Mouse (Mus musculus): ENCODE measurements around the gene Myh9. TPM values are rescaled to one million over a fixed set of nuclear protein-coding genes. Genes with fewer than 3 reads are reported as not detected.
"Not testable (repeated sequence)": the region's sequence is repeated elsewhere in the genome, so short reads cannot be mapped to it uniquely, and the experiment has no call there.

Gene Myh9
- polyA plus RNA-seq, 1 experiment, result 64.1 TPM

DNA sequence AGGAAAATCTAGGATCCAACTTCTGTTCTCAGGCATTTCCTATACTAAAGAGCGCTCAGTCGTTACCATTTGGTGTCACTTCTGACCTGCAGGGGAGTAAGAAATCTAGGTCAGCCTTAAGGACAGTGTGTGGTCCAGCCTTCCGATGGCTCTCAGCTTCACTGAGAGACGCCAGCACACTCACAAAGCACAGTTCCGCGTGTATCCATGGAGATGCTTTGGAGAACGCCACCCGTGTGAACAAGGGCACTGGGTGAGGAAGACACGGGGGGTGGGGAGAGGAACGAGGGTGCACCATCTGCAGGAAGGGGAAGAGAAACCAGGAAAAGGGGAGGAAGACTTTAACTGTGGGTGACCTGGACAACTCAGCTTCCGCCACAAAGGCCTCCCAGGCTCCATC is 89.5 kb downstream of the Myh9 start:
- H3K27me3 ChIP-seq (replicated peaks; ENCODE audit: control insufficient read depth, insufficient read depth, low read length), result no peaks in the 10 kb centered on the region
- H3K4me1 ChIP-seq (ENCODE audit: control insufficient read depth, insufficient read depth, low read length), result no peaks in the 10 kb centered on the region
- no peak overlapping the region for H3K4me3 ChIP-seq (ENCODE audit: insufficient read depth, low read depth, low read length)
- TF ChIP-seq CTCF (conservative IDR thresholded peaks at IDR 0.05; ENCODE audit: insufficient read depth, insufficient read length, low read depth, low read length), result no peak
- TF ChIP-seq POLR2A (IDR thresholded peaks at IDR 0.05; ENCODE audit: low read depth, low read length), result no peak
- H3K27ac ChIP-seq (ENCODE audit: insufficient read depth, low read depth, low read length), result no peak overlapping the region
- no peak for DNase-seq
- no peaks in the 10 kb centered on the region for H3K36me3 ChIP-seq (ENCODE audit: control insufficient read depth, insufficient read depth, low read length)
- 36% methylated on average over 11 of the region's 11 CpGs for WGBS

DNA sequence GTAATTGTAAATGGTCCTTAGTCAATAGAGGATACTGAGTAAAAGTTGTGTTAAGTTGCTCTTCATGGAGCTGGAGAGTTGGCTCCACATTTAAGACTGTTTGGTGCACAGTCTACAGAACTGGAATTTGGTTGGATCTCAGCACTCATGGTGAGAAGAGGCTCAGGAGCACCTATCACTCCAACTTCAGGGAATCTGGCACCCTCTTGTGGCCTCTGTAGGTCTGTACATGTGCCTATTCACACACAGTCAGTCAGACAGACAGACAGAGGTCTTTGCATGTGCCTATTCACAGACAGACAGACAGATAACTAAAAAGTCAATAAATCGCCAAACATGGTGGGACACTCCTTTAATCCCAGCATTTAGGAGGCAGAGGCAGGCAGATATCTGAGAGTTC is 91.5 kb downstream of the Myh9 start:
- no peak for TF ChIP-seq POLR2A (IDR thresholded peaks at IDR 0.05; ENCODE audit: low read depth, low read length)
- TF ChIP-seq CTCF (conservative IDR thresholded peaks at IDR 0.05; ENCODE audit: insufficient read depth, insufficient read length, low read depth, low read length), result peak; percentile 91
- H3K36me3 ChIP-seq (ENCODE audit: control insufficient read depth, insufficient read depth, low read length), result no peaks in the 10 kb centered on the region
- no peak overlapping the region for H3K27ac ChIP-seq (ENCODE audit: insufficient read depth, low read depth, low read length)
- peak; percentile 60 for DNase-seq
- no peak overlapping the region for H3K4me3 ChIP-seq (ENCODE audit: insufficient read depth, low read depth, low read length)
- H3K27me3 ChIP-seq (replicated peaks; ENCODE audit: control insufficient read depth, insufficient read depth, low read length), result no peaks in the 10 kb centered on the region
- WGBS, result 28% methylated on average over 1 of the region's 1 CpGs
- H3K4me1 ChIP-seq (ENCODE audit: control insufficient read depth, insufficient read depth, low read length), result no peaks in the 10 kb centered on the region

DNA sequence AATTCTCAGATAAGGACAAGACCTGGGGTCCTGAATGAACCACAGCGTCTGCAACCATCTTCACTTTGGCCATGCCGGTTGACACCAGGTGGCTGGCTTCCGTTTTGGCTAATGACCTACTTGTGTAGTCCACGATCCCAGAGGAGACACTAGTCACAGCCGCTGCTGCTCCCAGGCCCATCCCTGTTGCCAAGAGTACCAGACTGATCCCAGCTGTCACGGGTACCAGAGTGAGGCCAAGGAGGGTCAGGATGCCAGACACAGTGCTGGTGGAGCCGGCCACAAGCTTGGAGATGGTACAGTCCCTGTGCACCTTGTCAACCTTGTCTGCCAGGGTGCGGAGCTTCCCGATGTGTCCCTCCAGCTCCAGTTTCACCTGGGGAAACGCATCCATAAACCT is 92.3 kb downstream of the Myh9 start:
- no peaks in the 10 kb centered on the region for H3K27me3 ChIP-seq (replicated peaks; ENCODE audit: control insufficient read depth, insufficient read depth, low read length)
- no peak for DNase-seq

DNA sequence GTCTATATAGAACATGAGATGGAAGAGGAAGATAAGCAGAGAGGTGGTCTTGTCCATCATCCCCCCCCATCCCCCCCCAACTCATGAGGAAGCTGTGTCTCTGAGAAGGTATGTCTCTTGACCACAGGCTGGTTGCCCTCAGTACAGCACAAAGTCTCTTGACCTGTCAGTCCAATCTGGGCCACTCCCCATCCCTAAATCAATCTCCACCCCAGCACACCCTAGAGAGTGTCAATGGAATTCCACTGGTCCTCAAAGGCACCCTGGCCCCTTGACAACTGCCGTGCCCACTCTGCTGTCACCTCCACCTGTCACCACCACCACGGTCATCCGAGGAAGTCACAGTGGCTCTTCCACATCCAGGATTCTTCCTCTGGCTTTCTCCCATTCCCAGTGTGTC is 93.6 kb downstream of the Myh9 start:
- no peaks in the 10 kb centered on the region for H3K27me3 ChIP-seq (replicated peaks; ENCODE audit: control insufficient read depth, insufficient read depth, low read length)
- no peak for DNase-seq
- no peak overlapping the region for H3K4me3 ChIP-seq (ENCODE audit: insufficient read depth, low read depth, low read length)
- H3K36me3 ChIP-seq (ENCODE audit: control insufficient read depth, insufficient read depth, low read length), result no peaks in the 10 kb centered on the region
- 86% methylated on average over 3 of the region's 3 CpGs for WGBS
- TF ChIP-seq POLR2A (IDR thresholded peaks at IDR 0.05; ENCODE audit: low read depth, low read length) (no peak), CTCF (conservative IDR thresholded peaks at IDR 0.05; ENCODE audit: insufficient read depth, insufficient read length, low read depth, low read length) (no peak)
- H3K27ac ChIP-seq (ENCODE audit: insufficient read depth, low read depth, low read length), result no peak overlapping the region
- H3K4me1 ChIP-seq (ENCODE audit: control insufficient read depth, insufficient read depth, low read length), result no peaks in the 10 kb centered on the region

More for the DNA sequence above, 92.3 kb downstream of the Myh9 start:
- TF ChIP-seq CTCF (conservative IDR thresholded peaks at IDR 0.05; ENCODE audit: insufficient read depth, insufficient read length, low read depth, low read length), result no peak
- Histone ChIP-seq H3K4me3 (ENCODE audit: insufficient read depth, low read depth, low read length) (no peak overlapping the region), H3K27ac (ENCODE audit: insufficient read depth, low read depth, low read length) (no peak overlapping the region), H3K36me3 (ENCODE audit: control insufficient read depth, insufficient read depth, low read length) (no peaks in the 10 kb centered on the region), H3K4me1 (ENCODE audit: control insufficient read depth, insufficient read depth, low read length) (no peaks in the 10 kb centered on the region)
- 87% methylated on average over 10 of the region's 10 CpGs for WGBS

DNA sequence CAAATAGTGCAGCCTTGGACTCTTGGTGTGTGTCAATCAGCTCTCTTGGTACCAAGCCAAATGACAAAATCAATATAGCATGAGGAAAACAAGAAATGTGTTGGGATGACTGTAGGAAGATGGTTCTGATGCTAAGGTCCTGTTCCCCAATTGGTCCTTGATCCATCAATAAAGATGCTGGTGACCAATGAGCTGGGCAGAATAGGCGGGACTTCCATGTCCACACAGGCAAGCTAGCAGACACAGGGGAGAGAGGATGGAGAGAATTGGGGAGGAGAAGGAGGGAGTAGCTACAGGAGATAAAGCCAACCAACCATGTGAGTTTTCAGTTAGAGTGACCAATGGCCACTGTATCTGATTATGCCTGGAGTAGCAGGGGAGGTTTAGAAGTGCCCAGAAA is 95.6 kb downstream of the Myh9 start:
- no peak for DNase-seq
- Histone ChIP-seq H3K36me3 (ENCODE audit: control insufficient read depth, insufficient read depth, low read length) (no peaks in the 10 kb centered on the region), H3K4me3 (ENCODE audit: insufficient read depth, low read depth, low read length) (no peak overlapping the region), H3K27ac (ENCODE audit: insufficient read depth, low read depth, low read length) (no peak overlapping the region), H3K4me1 (ENCODE audit: control insufficient read depth, insufficient read depth, low read length) (no peaks in the 10 kb centered on the region), H3K27me3 (replicated peaks; ENCODE audit: control insufficient read depth, insufficient read depth, low read length) (no peaks in the 10 kb centered on the region)
- WGBS, result 96% methylated on average over 1 of the region's 1 CpGs
- no peak for TF ChIP-seq POLR2A (IDR thresholded peaks at IDR 0.05; ENCODE audit: low read depth, low read length)
- TF ChIP-seq CTCF (conservative IDR thresholded peaks at IDR 0.05; ENCODE audit: insufficient read depth, insufficient read length, low read depth, low read length), result no peak

DNA sequence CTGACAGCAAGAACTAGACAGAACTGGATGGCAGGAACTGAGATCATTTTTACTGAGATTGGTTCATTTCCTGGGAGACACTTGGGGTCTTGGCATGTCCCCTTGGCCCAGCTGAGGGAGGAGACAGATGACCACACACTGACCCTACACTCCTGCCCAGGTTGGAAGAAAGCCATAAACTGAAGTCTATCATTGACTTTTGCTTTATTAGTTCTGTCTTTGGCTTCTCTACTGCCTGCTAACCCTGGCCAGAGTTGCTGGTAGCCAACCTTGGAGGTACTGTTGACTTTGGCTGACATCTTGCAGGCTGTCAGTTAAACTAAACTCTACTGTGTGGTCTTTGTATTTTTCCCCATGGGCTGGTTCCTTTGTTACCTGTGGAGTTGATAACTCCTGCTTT is 96.9 kb downstream of the Myh9 start:
- no peaks in the 10 kb centered on the region for H3K27me3 ChIP-seq (replicated peaks; ENCODE audit: control insufficient read depth, insufficient read depth, low read length)
- TF ChIP-seq POLR2A (IDR thresholded peaks at IDR 0.05; ENCODE audit: low read depth, low read length) (no peak), CTCF (conservative IDR thresholded peaks at IDR 0.05; ENCODE audit: insufficient read depth, insufficient read length, low read depth, low read length) (no peak)
- H3K36me3 ChIP-seq (ENCODE audit: control insufficient read depth, insufficient read depth, low read length), result no peaks in the 10 kb centered on the region
- H3K4me1 ChIP-seq (ENCODE audit: control insufficient read depth, insufficient read depth, low read length), result no peaks in the 10 kb centered on the region
- H3K4me3 ChIP-seq (ENCODE audit: insufficient read depth, low read depth, low read length), result no peak overlapping the region
- no peak for DNase-seq
- H3K27ac ChIP-seq (ENCODE audit: insufficient read depth, low read depth, low read length), result no peak overlapping the region

DNA sequence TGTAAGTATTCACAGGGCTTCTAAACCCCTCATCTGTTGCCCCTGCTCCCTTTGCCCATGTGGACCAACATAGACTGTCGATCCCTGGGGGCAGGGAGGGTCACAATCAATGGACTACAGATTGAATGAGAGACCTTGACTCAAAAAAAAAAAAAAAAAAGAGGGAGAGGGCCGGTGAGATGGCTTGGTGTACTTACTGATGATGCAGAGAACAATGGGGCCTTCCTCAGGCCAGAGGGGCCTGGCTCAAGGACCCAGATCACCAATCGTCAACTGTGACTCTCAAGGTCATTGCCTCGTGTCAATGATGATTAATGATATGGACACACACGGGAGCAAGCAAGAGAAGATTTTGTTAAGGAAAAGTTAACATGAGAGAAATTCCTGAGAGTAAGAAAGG is 97.3 kb downstream of the Myh9 start:
- Histone ChIP-seq H3K4me1 (ENCODE audit: control insufficient read depth, insufficient read depth, low read length) (no peaks in the 10 kb centered on the region), H3K27ac (ENCODE audit: insufficient read depth, low read depth, low read length) (no peak overlapping the region), H3K36me3 (ENCODE audit: control insufficient read depth, insufficient read depth, low read length) (no peaks in the 10 kb centered on the region), H3K4me3 (ENCODE audit: insufficient read depth, low read depth, low read length) (no peak overlapping the region), H3K27me3 (replicated peaks; ENCODE audit: control insufficient read depth, insufficient read depth, low read length) (no peaks in the 10 kb centered on the region)
- TF ChIP-seq POLR2A (IDR thresholded peaks at IDR 0.05; ENCODE audit: low read depth, low read length) (no peak), CTCF (conservative IDR thresholded peaks at IDR 0.05; ENCODE audit: insufficient read depth, insufficient read length, low read depth, low read length) (no peak)
- no peak for DNase-seq
- 29% methylated on average over 5 of the region's 5 CpGs for WGBS

DNA sequence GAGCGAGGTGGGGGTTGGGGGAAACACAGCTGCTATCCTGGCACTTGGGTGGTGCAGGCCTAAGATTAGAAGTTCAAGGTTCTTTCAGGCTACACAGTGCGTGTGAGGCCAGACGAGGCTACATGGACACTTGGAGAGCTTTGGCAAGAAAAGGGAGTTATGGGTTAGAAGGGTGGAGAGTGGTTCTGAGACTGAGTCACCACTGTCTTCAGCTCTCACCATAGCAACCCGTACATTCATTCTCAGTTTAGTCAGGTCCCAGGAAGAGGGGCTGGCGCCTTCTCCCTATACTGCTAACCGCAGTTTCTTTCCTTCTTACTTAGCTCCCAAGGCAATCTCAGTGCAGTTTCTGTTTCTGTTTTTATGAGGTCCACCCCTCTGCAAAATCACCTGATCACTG is 100.4 kb downstream of the Myh9 start:
- H3K4me1 ChIP-seq (ENCODE audit: control insufficient read depth, insufficient read depth, low read length); H3K36me3 ChIP-seq (ENCODE audit: control insufficient read depth, insufficient read depth, low read length); DNase-seq; H3K27me3 ChIP-seq (replicated peaks; ENCODE audit: control insufficient read depth, insufficient read depth, low read length); H3K27ac ChIP-seq (ENCODE audit: insufficient read depth, low read depth, low read length); H3K4me3 ChIP-seq (ENCODE audit: insufficient read depth, low read depth, low read length): not testable (repeated sequence)
- WGBS, result 87% methylated on average over 6 of the region's 6 CpGs
